Mouse (Mus musculus): ENCODE measurements around the gene Hipk1. TPM values are rescaled to one million over a fixed set of nuclear protein-coding genes. Genes with fewer than 3 reads are reported as not detected.

Gene Hipk1
- total RNA-seq, 2 experiments from 2014 or later, result 68.5 to 141 TPM

- ATAC-seq (replicated peaks; ENCODE audit: poor library complexity), result no peak
Observed at GRCm38 (mm10) chr3:103755351-103755750, 36.0 kb downstream of the Hipk1 start.

GRCm38 (mm10) chr3:103751558-103751957 lies 39.8 kb downstream of the Hipk1 start:
- no peak for ATAC-seq (replicated peaks; ENCODE audit: poor library complexity)

- ATAC-seq (replicated peaks; ENCODE audit: poor library complexity), result no peak
Observed at GRCm38 (mm10) chr3:103746711-103747110, 44.7 kb downstream of the Hipk1 start.

- ATAC-seq (replicated peaks; ENCODE audit: poor library complexity), result peak; percentile 57
Observed at GRCm38 (mm10) chr3:103745001-103745770, 46.2 kb downstream of the Hipk1 start.

GRCm38 (mm10) chr3:103743208-103743607 lies 48.2 kb downstream of the Hipk1 start:
- no peak for ATAC-seq (replicated peaks; ENCODE audit: poor library complexity)

- ATAC-seq (replicated peaks; ENCODE audit: poor library complexity), result no peak; the same call in 1 of the 2 replicates
Observed at GRCm38 (mm10) chr3:103740342-103740741, 51.0 kb downstream of the Hipk1 start.

- no peak for ATAC-seq (replicated peaks; ENCODE audit: poor library complexity)
Observed at GRCm38 (mm10) chr3:103739329-103739728, 52.0 kb downstream of the Hipk1 start, which contains the start of gene Gm10964. Gene Gm10964 (plus strand): TSS chr3:103739366.

GRCm38 (mm10) chr3:103737778-103738571 lies 53.4 kb downstream of the Hipk1 start, which contains the start of gene Olfml3:
Gene Olfml3 (minus strand): TSS chr3:103738001.
- peak; percentile 85 for ATAC-seq (replicated peaks; ENCODE audit: poor library complexity)

- ATAC-seq (replicated peaks; ENCODE audit: poor library complexity), result no peak
Observed at GRCm38 (mm10) chr3:103737061-103737754, 54.2 kb downstream of the Hipk1 start.

- ATAC-seq (replicated peaks; ENCODE audit: poor library complexity), result no peak
Observed at GRCm38 (mm10) chr3:103735776-103736600, 55.4 kb downstream of the Hipk1 start.

GRCm38 (mm10) chr3:103734696-103735519 lies 56.5 kb downstream of the Hipk1 start:
- peak; percentile 18 for ATAC-seq (replicated peaks; ENCODE audit: poor library complexity)

GRCm38 (mm10) chr3:103733799-103734695 lies 57.3 kb downstream of the Hipk1 start:
- no peak for ATAC-seq (replicated peaks; ENCODE audit: poor library complexity)

- no peak for ATAC-seq (replicated peaks; ENCODE audit: poor library complexity)
Observed at GRCm38 (mm10) chr3:103733176-103733575, 58.2 kb downstream of the Hipk1 start.

GRCm38 (mm10) chr3:103732116-103732515 lies 59.2 kb downstream of the Hipk1 start:
- no peak for ATAC-seq (replicated peaks; ENCODE audit: poor library complexity)

GRCm38 (mm10) chr3:103729850-103730249 lies 61.5 kb downstream of the Hipk1 start:
- no peak for ATAC-seq (replicated peaks; ENCODE audit: poor library complexity)

GRCm38 (mm10) chr3:103727813-103728326 lies 63.5 kb downstream of the Hipk1 start:
- ATAC-seq (replicated peaks; ENCODE audit: poor library complexity), result peak; percentile 67

GRCm38 (mm10) chr3:103726642-103727041 lies 64.7 kb downstream of the Hipk1 start:
- ATAC-seq (replicated peaks; ENCODE audit: poor library complexity), result no peak

GRCm38 (mm10) chr3:103724137-103724536 lies 67.2 kb downstream of the Hipk1 start:
- ATAC-seq (replicated peaks; ENCODE audit: poor library complexity), result peak; percentile 96
